Comparison of ENCODE assay signal across 19 mouse cellular contexts in the genomic region with DNA sequence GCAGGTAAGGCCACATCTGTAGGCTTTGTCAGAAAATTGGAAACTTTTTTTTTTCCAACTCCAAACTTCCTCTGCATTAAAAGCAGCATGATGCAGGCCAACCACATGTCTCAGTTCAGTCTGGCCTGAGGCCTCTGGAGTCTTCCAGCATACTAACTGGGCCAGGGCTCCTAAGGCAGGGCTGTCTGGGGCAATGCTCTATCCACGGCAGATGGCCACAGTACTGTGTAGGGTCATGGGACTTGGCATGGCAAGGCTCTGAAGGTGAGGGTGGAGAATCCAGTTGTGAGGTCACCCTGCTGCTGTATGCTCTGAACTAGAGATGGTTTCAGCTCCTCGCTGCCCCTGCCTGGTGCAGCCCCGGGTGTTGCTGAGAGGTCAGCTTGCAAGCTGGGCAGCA.
"Had no signal": no experiment of that assay in that cellular context is flagged by ENCODE, and none has a peak within 500 bp of the region (broad histone marks: within the 10 kb centered on the region; RNA-seq: fewer than 3 reads in every experiment).

No protein-coding gene starts in this region.

- H3K4me1 ChIP-seq: liver, embryonic 13.5 days; stomach, embryonic 15.5 days had no signal

- H3K27me3 ChIP-seq: liver, embryonic 13.5 days; midbrain, embryonic 13.5 days; stomach, embryonic 15.5 days had no signal

- H3K36me3 ChIP-seq: liver, embryonic 13.5 days; neural tube, embryonic 13.5 days; stomach, embryonic 15.5 days had no signal

- H3K4me2 ChIP-seq: liver, embryonic 13.5 days; midbrain, embryonic 13.5 days; neural tube, embryonic 13.5 days; stomach, embryonic 15.5 days had no signal

- H3K9me3 ChIP-seq: liver, embryonic 13.5 days; midbrain, embryonic 10.5 days; midbrain, embryonic 13.5 days; neural tube, embryonic 13.5 days; stomach, embryonic 15.5 days had no signal

- H3K27ac ChIP-seq: kidney, postnatal 0 days; left cerebral cortex, adult 2 months; liver, embryonic 13.5 days; midbrain, embryonic 10.5 days; midbrain, embryonic 13.5 days; neural tube, embryonic 13.5 days; stomach, embryonic 15.5 days had no signal

- DNase-seq: kidney, adult 9 months; kidney, postnatal 36 days; layer of hippocampus, postnatal 36 days; liver, embryonic 13.5 days; lung, adult 2 months; lung, postnatal 14 days; lung, postnatal 4 days; retina, postnatal 1 day; right cerebral cortex, postnatal 25 days; spleen, adult 18-20 months; thymus, postnatal 25 days had no signal

- H3K9ac ChIP-seq: liver, embryonic 13.5 days; midbrain, embryonic 13.5 days; neural tube, embryonic 13.5 days; stomach, embryonic 15.5 days had no signal

- H3K4me3 ChIP-seq: left cerebral cortex, adult 2 months; liver, embryonic 13.5 days; midbrain, embryonic 10.5 days; midbrain, embryonic 13.5 days; myocyte; neural tube, embryonic 13.5 days; stomach, embryonic 15.5 days had no signal

- ATAC-seq: midbrain, embryonic 13.5 days; midbrain, embryonic 16.5 days had no signal
